Mouse (Mus musculus) 416B (cell line): ENCODE results near the gene Zfand2b.

Experiments
- DNase-seq: peaks from one replicate; pipeline ENCODE4 v3.0.0; 2011; ENCODE audit warnings: low read depth

The Zfand2b gene

GRCm38 (mm10) chr1:75160256-75160617 is 8.2 kb upstream of the Zfand2b start:
- no peak for DNase-seq

GRCm38 (mm10) chr1:75168093-75168471 is 364 bp upstream of the Zfand2b start:
- DNase-seq = no peak

DNA sequence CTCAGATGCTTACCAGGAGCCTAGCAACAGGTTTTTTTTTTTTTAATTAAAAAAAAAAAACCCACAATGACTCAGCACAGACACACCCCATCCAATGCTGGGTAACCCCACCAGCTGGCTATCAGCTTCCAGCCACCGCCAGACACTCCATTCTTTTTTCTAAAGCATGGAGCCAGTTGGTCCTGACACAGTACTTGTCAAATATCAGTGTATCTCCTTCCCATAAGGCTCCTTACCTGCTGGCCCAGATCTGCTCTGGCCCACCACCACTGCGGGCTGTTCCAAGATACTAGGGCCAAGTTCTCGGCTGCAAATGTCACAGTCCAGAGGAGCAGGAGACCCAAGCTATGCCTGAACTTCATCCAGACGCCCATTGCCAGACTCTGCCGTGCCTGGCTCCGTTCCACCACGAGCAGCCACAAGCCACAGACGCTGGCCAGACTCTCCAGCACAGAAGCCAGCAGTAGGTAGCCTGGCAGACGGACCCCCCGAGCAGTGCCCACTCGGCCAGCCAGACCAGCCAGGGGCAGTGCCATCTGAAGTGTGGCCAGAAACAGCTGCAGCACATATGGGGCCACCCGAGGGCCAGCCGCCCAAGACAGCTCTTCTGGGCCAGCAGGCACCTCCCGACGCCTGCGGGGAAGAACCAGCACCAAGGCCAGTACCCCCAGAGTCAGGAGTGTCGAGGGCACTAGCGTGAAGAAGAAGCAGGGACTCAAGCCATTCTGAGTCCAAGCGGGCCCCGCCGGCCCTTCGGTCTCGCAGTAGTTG is 11.1 kb downstream of the Zfand2b start:
- DNase-seq = peak; percentile 91

DNA sequence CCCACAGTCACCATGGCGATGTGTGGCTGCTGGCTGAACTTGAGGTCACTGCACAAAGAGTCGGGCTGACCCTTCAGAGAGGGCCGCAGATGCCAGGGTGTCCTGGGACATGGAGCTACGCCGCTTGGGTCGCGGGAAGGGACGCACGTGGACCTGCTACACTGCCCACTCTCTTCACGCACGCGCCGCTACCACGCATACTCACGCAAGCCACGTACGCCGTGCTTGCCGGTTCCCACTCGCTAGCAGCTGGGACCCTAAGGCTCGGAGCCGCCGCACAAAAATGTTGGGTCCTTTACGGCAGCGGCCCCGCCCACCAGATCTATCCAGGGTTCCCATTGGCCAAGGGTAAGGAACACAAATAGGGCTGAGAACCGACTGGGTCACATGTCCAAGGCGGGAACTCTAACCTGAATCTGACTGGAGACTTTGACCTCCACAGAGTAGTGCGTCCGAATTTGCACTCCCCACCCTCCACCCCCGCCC is 11.7 kb downstream of the Zfand2b start, which contains the start of gene Abcb6:
Gene Abcb6, minus strand, starts transcription at position 288 of the 486 bp plus-strand sequence.
- DNase-seq = peak; percentile 92

GRCm38 (mm10) chr1:75180741-75181140 is 12.3 kb downstream of the Zfand2b start:
- DNase-seq = no peak

- no peak for DNase-seq
These were observed 13.0 kb downstream of the Zfand2b start for GRCm38 (mm10) chr1:75181377-75181870.

DNA sequence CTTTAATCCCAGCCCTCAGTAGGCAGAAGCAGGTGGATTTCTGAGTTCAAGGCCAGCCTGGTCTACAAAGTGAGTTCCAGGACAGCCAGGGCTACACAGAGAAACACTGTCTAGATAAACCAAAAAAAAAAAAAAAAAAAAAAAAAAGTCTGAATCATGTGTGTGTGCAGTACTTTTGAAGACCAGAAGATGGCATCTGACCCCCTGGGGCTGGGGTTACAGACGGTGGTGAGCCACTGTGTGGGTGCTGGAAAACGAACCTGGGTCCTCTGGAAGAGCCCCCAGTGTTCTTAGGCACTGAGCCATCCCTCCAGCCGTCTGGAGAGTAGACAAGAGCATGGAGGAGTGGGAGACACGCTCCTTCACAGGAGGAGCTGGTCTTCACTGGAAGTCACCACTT is 13.7 kb downstream of the Zfand2b start:
- DNase-seq = peak; percentile 17

DNA sequence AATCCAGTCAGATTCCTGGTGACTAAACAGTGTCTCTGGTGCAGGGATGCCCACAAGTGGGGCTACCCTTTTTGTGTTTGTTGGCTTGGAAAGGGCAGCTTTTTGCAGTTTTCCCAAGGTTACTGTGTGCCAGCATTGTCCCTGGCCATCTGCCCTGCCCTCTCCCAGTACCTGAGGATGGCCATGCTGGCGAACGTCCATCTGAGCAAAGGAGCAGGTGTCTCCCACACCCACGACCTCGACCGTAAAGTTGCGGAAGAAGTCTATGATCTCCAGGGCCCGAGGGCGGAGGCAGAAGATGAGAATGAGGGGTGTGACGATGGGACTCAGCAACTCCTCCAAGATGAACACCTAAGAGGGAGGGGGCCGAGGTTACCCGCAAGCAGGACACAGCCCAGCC is 17.0 kb downstream of the Zfand2b start:
- DNase-seq = no peak

GRCm38 (mm10) chr1:75187126-75187525 is 18.7 kb downstream of the Zfand2b start:
- DNase-seq = peak; percentile 91

DNA sequence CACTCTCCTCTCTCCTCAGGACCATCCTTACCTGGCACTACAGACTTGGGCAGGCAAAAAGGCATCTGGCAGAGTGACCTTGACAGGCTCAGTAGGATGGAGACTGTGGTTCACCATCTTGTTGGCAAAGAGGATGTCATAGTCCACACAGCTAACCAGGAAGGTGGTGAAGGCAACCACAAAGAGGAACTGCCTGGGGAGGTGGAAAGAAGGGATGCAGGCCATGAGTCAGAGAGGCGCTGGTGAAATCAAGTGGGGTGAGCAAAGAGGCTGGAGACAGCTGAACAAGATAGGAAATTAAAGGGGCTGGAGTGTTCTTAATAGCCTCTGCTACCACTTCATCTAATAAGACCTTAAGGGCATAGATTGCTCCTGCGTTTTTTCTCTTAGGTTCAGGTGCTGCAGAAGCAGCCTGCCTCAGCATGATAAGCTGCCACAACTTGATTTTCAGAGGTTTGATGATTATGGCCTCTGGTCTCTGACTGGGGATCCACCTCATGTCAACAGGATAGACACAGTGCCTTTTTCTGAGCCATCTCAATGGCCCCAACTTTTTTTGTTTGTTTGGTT is 19.6 kb downstream of the Zfand2b start:
- DNase-seq = peak; percentile 99

- DNase-seq = peak; percentile 19
These were observed 22.1 kb downstream of the Zfand2b start for GRCm38 (mm10) chr1:75190577-75190976.

DNA sequence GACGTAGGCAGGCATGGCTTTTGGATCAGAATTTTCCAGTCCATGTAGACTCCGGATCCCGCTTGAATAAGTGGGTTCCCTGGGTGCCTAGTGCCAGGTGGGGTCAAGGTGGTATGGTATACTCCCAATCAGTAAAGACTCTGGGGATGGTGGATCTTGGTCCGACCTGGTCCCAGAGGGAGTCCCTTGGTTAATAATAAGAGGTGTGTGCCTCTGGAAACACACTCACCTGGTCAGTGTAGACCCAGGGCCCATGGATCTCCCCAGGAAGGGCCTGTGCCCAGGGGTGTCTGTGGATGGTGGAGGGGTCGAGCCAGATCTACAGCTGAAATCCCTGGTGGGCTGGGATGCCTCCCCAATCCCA is 22.8 kb downstream of the Zfand2b start:
- no peak for DNase-seq

- peak; percentile 99 for DNase-seq
These were observed 23.4 kb downstream of the Zfand2b start, which contains the start of the genes Ankzf1 and Atg9a for GRCm38 (mm10) chr1:75191622-75192402. Gene Ankzf1 (plus strand): TSS chr1:75192151. Gene Atg9a (minus strand): TSS chr1:75192196.

DNA sequence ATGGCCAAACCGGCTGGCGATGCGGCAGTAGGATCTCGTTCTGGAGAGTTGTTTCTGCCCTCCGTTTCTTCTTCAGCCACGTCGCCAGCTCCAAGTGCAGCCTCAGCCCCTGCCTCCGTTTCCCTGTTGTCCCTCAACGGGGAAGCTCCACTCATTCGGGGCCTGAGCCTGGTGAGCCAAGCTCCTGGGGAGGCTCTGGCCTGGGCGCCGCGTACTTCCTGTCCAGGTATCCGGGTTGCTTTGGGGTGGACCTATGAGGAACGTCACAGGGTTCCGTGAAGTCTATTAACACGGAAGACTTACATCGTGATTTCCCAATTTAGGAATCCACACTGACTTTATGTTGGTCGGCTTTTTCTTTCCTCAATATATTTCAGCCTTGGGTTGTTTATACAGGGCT is 24.0 kb downstream of the Zfand2b start:
- DNase-seq = peak; percentile 90

DNA sequence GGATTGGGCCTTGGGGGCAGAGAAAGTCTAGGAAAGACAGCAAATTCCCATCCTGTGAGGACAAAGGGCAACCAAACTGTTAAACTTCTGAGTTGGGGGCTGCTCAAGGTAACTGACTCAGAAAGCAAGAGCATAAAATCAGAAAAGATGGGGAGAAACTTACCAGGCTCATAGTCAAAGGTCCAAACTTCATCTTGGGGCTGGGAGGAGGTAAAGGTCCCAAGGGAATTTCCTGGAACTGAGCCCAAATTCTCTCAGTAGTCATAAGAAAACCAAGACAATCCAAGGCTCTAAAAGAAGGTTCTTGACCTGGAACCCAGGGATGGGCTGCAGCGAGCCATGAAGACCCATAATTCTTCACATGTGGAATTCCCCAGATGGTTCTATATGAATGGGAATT is 32.8 kb downstream of the Zfand2b start:
- no peak for DNase-seq

DNA sequence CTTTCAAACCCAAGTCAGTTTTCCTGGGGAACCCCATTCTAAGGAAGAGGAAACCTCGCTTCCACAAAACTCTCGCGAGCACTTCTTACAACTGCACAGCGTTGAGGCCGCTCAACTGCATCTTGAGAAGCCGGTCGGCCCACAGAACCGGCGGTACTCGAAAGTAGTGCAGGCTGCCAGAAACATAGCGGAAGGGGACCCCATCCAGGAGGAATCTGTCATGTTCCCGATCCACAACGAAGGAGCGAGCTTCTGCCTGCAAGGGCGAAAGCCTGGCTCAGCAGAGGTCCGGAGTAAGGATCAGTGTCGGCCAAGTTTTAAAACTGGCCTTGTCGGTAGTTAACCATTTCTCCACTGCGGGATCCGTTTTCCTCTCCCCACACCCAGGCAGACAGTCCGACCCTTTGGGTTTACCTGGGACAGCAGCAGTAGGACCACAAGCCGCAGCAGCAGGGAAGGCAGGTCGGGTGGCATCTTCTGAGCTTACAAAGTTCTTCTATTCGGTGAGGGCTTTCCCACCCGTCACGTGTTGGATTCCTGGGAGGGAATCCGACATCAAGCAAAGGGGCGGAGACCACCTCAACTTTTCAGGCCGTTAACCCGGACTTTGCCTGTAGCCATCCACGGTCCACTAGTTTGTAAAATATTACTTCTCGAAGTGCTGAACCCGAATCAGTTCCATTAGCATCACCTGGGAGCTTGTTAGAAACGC is 40.7 kb downstream of the Zfand2b start:
- peak; percentile 90 for DNase-seq

GRCm38 (mm10) chr1:75210136-75211087 is 42.0 kb downstream of the Zfand2b start, which contains the start of the genes Glb1l and Stk16:
Gene Glb1l (minus strand): TSS chr1:75210813.
Gene Stk16 (plus strand): TSS chr1:75210838.
- peak; percentile 98 for DNase-seq

GRCm38 (mm10) chr1:75211141-75211708 is 42.8 kb downstream of the Zfand2b start:
- no peak for DNase-seq

- peak; percentile 67 for DNase-seq
These were observed 44.1 kb downstream of the Zfand2b start for GRCm38 (mm10) chr1:75212542-75212941.

- peak; percentile 98 for DNase-seq
These were observed 44.6 kb downstream of the Zfand2b start for GRCm38 (mm10) chr1:75213096-75213495.
